Mouse (Mus musculus) ovary, postnatal 14 days (tissue): ENCODE measurements around the gene 5430419D17Rik.
A peak's percentile ranks its signal among the peaks of the same experiment; 100 is the strongest.

ENCODE experiments used
- DNase-seq: peaks from one replicate; pipeline ENCODE4 v3.0.0; 2022; ENCODE audit warnings: low spot score

The 5430419D17Rik gene

DNA sequence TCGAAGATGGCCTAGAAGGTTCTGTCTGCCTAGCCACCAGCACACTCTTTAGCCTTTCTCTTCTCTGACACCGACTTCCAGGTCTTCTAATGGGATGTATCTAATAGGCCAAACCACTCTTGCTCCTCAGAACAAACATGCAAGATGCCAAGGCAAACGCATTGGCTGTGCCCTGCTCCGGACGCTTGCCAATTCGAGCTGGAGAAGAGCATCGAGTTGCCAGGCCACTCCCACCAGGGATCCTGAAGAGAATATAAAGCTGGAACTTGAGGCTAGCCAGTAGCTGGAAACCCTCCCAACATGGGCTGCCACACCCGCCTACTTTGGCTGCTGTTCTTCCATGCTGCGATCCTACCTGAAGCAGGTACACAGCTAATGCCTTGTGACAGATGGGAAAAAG lies at the start of gene 5430419D17Rik:
TSS of gene 5430419D17Rik (plus strand) at position 282 of the 400 bp plus-strand sequence.
- DNase-seq = no peak

- DNase-seq = no peak
These were observed 44.2 kb upstream of the 5430419D17Rik start for GRCm38 (mm10) chr7:131130021-131130420.

DNA sequence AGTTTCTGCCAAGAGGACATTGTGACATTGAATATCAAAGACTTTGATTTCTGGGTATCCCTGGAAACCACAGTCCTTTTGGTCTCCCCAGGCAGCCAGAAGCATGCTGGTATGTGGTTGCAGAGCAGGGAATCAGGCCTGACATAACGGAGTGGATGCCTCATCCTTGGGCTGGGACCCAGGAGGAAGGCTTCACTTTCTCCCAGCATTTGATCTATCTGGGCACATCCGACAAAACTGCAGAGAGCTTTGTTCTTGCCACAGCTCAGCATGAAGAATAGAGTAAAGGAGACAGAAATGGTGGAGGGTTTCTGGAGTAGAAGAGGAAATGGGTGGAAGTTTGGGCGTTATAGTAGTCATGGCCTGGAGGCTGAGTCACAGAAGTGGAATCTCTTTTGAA lies 41.0 kb upstream of the 5430419D17Rik start:
- no peak for DNase-seq

DNA sequence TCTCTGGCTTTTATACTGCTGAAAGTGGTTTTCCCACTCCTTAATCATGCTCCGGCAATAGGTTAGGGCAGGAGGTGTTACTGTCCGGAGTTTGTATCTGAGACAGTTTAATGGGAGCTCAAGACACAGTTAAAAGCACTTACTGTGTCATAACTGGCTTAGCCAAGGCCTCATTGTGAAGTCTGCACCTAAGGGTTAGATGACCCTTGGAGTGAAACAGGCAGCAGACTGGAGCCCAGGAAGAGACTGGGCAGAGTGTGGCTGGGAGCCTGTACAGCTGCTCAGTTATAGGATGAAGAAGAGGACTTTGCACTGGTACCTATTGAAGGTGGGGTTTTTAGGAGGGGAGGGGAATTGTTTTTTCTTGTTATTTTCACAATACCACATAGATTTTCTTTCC lies 28.0 kb upstream of the 5430419D17Rik start, which contains the start of gene 4933402N03Rik:
TSS of gene 4933402N03Rik (minus strand) at position 101 of the 400 bp plus-strand sequence.
- no peak for DNase-seq

DNA sequence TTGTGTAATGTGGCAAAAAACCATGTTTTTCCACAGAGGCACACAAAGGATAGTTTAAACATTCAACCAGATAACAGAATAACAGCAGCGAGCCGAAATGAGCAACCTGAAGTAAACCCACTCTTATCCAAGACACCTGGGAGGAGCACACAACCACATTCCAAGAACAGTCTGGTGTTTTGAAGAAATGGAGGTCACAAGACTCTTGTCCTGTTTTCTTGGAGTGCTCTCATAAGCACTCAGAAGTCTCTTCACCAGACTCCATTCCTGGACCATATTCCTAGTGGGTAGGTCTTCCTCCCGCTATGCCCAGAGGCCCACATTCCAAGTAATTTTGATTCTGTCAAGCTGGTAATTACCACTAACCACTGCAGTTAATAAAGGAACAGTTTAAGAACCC lies 24.0 kb upstream of the 5430419D17Rik start:
- no peak for DNase-seq

GRCm38 (mm10) chr7:131153044-131153443 lies 21.2 kb upstream of the 5430419D17Rik start:
- no peak for DNase-seq

GRCm38 (mm10) chr7:131162251-131162650 lies 12.0 kb upstream of the 5430419D17Rik start:
- DNase-seq = no peak

GRCm38 (mm10) chr7:131167771-131168170 lies 6.4 kb upstream of the 5430419D17Rik start:
- no peak for DNase-seq

DNA sequence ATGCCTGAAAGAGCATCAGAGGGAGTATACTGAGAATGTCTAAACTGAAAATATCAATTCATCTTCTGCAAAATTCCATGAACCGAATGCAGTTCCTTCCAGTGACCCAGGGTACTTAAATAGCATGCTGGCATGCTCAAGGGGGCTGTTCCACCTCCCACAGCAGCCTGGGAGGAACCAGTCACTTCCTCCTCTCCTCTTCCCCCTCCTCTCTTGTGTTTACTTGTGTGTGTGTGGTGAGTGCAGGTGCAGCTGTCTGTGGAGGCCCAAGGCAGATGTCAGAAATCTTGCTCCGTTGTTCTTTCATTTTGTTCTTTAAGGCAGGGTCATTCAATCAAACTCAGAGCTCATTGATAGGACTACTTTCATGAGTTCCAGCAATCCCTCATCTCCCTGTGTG lies 5.1 kb upstream of the 5430419D17Rik start:
- DNase-seq = no peak

- DNase-seq = peak; percentile 6
These were observed 8.5 kb downstream of the 5430419D17Rik start for GRCm38 (mm10) chr7:131182685-131183084.

DNA sequence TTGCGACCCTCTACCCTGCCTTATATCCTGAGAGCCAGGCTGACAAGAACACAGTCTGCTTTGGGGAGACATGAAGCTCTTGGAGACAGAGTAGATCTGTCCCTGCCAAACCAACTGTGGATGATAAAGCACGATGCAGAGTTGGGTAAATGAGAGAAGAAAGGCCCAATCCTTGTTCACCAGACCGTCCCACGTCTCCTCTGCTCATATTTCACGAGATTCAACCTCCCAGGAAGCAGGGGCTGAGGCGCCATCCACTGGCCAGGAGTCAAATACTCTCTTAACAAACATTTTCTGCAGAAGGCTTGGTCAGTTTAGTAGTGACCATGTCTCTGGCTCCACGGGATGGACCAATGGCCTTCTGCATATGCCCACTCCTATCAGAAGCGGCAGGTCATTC lies 10.1 kb downstream of the 5430419D17Rik start:
- DNase-seq = no peak

DNA sequence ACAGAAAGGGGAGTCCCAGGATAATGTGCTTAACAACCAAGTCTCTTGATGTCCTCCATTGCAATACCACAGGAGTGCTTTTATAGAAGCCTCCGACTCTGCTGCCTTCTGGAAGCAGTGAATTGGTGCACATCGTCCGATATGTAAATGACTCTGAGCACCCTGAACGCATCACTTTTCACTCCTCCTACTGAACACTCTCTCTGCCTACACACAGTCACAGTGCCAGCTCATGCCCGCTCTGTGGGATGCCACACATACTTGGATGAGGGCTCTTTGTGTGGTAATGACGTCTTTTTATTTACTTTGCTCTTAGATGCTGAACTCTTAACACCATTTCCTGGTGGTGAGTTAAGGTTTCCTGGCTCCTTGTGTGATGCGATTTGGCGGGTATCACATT lies 12.8 kb downstream of the 5430419D17Rik start:
- DNase-seq = no peak

DNA sequence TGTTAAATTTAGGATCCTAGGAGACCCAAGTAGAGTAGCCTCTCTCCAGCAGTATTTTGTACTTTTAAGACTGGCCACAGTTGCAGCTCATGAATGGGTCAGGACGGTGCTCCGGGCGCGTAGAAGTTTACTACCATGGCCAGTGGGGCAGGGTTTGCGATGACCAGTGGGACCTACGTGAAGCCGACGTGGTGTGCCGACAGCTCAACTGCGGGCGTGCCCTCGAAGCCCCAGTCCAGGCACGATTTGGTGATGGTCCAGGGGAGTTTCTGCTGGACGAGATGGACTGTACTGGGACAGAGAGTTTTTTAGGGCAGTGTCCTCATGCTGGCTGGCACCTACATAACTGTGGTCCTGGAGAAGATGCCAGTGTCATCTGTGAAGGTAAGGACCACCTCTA lies 13.8 kb downstream of the 5430419D17Rik start:
- DNase-seq = no peak

- no peak for DNase-seq
These were observed 48.9 kb downstream of the 5430419D17Rik start for GRCm38 (mm10) chr7:131223086-131223485.

- DNase-seq = no peak
These were observed 61.9 kb downstream of the 5430419D17Rik start for GRCm38 (mm10) chr7:131236091-131236490.

DNA sequence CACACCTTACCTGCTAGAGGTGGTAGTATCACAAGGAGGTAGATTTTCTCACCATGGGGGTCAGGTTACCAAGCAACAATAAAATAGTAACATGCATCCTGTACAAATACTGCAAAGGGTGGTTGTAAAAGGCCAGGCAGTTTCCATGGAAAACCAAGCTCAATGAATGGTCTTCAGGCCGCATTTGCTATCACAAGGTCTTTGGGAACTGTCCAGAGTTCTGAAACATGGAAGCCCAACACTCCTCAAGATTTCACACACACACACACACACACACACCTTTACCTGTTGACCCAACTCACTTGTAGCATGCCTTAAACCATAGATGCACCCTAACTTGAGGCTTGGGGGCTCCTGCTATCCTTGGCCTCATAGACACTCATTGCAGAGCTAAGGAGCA lies 70.8 kb downstream of the 5430419D17Rik start:
- DNase-seq = no peak

DNA sequence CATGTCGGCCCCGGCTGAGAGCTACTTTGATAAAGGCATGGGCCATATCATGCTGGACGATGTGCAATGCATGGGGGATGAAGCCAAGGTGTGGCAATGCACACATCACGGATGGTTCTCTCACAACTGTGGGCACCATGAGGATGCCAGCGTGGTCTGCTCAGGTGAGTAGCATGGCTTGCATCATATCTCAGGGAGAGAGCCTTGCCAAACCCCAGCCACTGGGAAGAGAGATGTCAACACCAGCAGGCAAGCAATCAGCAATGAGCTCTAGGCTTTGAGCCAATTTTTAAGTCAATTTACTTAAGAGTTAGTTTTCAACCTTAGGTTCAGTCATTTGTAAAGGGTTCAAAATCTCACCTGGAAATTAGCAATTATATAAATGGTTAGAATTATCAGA lies 82.6 kb downstream of the 5430419D17Rik start:
- no peak for DNase-seq

GRCm38 (mm10) chr7:131257309-131257708 lies 83.1 kb downstream of the 5430419D17Rik start:
- no peak for DNase-seq

GRCm38 (mm10) chr7:131260946-131261345 lies 86.7 kb downstream of the 5430419D17Rik start:
- DNase-seq = no peak

DNA sequence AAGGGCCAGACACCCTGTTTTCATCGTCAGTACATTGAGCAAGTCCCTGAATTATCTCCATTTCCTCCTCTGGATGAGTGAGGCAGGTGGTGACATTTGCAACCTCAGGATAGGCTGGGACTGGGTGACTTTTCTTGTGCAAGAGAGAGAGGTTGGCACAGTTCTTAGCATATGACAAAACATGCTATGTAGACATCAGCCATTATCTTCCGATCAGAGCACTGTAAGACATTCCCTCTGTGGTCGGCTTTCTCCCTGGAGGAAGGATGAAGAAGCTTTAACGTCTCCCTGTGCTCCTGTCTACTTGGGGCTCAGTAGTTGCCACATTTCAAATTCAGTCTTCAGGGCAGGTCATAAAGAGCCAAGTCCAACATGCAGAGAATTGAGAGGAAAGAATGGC lies 90.0 kb downstream of the 5430419D17Rik start:
- no peak for DNase-seq

GRCm38 (mm10) chr7:131265851-131266250 lies 91.6 kb downstream of the 5430419D17Rik start:
- no peak for DNase-seq

GRCm38 (mm10) chr7:131297151-131297550 lies 122.9 kb downstream of the 5430419D17Rik start:
- no peak for DNase-seq

DNA sequence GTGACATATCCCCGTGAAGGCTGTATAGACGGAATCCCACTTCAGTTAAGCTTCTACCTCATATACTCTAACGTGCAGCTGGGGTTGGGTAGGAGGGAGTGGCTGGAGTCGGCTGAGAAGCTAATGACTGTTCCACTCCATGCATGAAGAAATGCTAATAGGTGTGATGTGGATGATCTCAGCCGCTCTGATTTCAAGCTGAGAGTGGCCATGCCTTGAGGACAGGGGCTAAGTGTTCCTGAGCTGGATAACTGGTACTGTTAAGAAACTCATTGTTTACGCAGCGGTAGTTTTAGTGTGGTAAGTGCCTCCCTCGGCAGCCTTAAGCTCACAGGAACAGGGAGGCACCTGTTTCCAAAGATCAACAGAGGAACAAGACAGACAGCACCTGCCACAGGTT lies 129.1 kb downstream of the 5430419D17Rik start:
- no peak for DNase-seq

DNA sequence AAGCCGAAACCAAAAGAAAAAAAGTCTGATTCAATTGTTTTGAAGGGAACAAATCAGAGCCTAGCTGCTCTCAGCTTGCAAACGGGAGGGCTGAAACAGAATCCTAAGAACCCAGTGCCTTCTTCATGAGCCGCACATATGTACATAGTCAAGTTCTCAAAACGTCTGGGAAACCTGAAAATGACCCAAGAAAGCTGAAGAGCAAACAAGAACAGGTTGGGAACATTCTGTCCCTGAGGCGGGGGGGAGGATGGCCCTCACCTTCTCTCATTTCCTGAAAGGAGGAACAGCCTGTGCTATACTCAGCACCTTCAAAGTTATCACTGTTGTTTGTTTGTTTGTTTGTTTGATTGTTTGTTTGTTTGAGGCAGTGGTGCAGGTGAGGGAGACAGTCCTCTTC lies 132.5 kb downstream of the 5430419D17Rik start:
- no peak for DNase-seq

DNA sequence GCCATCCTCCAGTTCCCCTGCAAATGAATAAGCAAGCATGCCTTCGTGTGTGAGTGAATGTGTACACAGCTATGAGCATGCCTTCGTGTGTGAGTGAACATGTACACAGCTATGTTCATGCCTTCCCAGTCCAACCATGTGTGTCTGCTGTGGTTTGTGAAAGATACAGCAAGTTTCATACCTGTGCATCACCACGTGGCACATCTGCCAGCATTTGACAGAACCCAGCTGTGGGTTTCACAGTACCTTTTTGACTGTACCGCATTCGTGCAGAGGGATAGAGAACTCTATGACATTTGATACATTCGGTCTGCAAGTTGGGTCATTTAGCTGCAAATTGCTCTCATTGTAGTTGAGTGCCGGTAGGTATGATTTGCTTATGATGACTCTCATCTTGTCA lies 140.3 kb downstream of the 5430419D17Rik start:
- no peak for DNase-seq
